Mouse (Mus musculus): ENCODE data around the gene Pak1.

Gene Pak1

DNA sequence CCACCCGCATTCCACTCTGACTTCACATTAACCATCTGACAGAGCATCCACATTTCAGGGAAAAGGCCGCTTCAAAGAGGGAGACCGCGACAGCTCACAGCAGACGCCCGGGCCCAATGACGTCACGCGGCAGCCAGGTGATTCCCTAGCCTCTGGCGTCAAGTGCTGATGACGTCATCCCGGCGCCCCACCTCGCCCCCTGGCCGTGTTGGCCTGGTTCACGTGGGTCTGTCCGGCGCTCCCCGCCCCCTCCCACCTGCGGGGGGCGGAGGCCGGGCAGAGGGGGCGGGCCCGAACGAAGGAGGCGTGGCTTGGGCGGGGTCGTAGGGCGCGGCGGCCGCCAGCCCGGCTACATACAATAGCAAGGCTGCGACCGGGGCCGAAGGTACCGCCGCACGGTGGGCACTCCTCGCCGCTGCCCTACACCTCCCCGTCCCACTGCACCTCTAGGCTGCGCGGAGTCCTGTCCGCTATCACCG, at the start of gene Pak1:
TSS of gene Pak1 (plus strand) at position 352 of the 479 bp plus-strand sequence.
- DNase-seq (ENCODE audit: low spot score in 2 of 2), result peak; percentile 55 to 71

DNA sequence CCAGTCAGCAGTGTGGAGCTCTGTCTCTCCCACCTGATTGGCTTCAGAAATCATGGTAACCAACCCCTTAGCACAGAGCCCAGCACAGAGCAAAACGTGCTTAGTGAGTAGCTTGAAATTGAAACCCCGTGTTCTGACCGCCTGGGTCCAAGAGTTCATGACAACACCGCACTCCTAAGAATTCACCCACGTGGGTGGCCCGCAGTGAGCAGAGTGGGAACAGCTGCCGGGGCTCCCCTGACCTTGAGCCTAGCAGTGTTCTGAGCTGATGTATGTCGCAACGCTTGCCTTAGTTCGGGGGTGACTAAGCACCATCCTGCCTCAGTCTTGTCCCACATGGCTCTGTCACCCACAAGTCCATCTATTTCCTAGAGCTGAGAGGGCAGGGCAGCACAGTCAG, 47.4 kb upstream of the Pak1 start:
- no peak for DNase-seq (ENCODE audit: low spot score in 2 of 2)

GRCm38 (mm10) chr7:97741756-97742291, 46.5 kb upstream of the Pak1 start:
- no peak for DNase-seq (ENCODE audit: low spot score in 2 of 2)

DNA sequence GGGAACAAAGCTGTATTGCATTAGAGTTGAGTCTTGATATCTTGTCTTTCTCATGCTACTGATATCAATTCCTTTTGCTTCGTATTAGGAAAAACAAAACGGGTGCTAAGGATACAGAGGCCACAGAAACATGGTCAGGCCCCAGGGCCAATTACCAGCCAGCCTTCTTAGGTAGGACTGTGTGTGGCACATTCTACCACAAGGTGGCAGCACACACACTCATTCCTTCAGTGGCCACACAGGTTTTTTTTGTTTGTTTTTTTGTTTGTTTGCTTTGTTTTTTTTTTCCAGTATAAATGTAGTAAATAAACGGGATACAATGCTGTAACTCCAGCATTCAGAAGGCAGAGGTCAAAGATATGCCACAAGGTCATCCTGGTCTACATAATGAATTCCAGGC, 43.0 kb upstream of the Pak1 start:
- peak; percentile 55 to 60 for DNase-seq (ENCODE audit: low spot score in 2 of 2)

DNA sequence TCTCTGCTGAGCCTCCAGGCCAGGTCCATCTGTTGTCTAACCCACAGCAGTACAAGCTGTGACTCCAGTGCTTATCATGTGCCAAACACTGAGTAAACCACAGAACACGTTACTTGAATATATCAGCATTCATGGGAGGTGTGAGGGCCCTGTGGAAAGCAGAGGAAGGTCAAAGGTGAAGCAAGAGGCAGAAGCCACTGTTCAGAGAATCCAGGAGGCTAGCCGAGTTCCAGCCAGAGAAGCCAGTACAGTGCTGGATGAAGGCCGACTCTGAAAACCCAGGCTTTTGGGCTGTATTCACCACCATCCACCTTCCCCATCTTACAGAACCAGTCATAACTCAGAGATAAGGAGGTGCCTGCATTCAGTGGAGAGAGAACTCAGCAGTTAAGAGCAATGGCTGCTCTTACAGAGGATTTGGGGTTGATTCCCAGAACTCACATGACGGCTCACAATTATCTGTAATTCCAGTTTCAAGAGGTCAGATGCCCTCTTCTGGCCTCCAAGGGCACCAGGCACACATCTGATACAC, 41.1 kb upstream of the Pak1 start:
- DNase-seq (ENCODE audit: low spot score in 2 of 2), result no peak

DNA sequence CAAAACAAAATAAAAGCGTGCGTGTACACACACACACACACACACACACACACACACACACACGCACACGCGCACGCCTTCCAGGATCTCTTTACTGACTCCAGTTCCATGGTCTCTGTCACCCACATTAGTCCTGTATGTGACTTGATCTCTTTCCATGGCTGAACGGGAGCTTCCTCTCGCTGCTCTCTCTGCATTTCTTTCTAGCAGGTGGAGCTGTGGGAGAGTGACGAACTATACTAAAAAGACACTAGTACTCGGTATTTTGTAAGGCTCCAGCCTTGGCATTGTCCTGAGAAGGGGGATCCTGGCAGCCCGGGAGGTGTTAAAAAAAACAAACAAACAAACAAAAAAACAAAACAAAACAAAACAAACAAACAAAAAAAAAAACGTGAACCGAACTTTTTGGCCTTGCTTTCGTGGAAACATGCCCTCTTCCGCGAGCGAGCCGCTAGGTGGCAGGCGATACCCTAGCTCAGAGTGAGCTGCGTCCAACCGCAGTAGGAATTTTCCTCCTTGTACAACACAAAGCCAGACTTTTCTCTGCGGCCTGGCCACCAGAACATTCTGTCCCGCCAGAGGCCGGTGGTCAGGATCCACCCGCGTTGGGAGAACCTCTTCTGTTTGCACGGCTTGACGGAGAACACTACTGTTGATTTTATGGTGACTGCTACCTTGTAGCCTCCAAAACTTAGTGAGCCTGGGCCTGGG, 40.4 kb upstream of the Pak1 start:
- DNase-seq (ENCODE audit: low spot score in 2 of 2), result peak; percentile 68 to 75

- no peak for DNase-seq (ENCODE audit: low spot score in 2 of 2)
Observed at GRCm38 (mm10) chr7:97748527-97749206, 39.7 kb upstream of the Pak1 start.

- DNase-seq (ENCODE audit: low spot score in 2 of 2), result no peak
Observed at GRCm38 (mm10) chr7:97749207-97750190, 38.8 kb upstream of the Pak1 start.

DNA sequence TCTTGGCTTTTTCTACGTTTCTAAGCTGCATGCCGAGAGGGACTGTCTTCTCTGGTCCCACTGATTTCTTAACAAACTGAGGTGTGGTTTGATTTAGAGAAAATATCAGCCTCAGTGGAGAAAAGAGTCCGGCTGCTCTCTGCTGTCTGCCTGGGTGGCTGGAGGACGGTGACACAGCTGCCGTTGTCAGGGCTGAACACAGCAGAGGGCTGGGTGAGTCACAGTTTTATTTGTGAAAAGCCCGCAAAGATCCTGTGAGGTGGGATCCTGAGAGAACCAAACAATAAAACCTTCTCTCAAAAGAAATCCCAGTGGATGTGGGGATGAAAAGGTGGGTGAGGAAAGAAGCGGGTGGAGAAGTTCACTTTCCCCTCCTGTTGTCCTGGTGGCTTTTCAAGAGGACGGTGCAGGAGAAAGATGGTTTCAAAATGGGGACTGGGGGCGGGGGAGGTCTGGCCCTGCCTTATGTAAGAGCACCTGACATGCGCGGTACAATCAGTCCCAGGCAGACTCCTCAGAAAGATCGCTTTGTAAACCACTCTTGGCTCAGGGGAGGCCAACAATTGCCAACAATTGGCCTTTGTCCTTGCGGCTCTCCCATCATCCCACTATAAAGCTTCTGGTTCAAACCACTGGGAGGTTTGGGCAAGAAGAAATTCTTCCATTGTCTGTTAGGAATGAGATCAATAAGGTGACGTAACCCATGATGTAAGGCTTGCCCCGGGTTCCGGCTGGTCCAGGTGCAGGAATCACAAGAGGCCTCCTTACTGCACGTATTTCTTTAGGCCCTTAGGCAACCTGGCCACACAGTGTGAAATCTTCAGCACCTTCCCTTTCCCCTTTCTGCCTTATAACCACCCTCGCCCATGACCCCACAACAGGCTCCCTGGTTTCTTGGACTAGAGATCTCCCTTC, 31.1 kb upstream of the Pak1 start:
- DNase-seq (ENCODE audit: low spot score in 2 of 2), result no peak

DNA sequence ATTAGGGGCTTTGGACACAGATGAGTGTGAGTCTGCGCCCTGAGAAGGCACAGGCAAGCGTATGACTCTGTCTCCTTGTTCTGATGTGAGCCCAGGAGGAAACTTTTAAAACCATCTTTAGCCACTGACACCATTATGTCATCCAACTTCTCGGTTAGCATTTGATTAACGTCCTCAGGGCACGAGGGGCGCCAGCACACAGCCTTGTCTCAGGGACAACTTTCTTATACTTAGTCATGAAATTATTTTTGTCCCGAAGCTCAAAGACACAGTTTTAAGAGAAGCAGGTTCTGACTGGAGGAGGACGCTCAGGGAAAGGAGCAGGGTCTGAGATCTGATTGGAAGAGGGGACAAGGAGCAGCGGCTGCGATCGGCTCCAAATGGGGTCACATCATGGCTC, 23.8 kb upstream of the Pak1 start:
- DNase-seq (ENCODE audit: low spot score in 2 of 2), result no peak

DNA sequence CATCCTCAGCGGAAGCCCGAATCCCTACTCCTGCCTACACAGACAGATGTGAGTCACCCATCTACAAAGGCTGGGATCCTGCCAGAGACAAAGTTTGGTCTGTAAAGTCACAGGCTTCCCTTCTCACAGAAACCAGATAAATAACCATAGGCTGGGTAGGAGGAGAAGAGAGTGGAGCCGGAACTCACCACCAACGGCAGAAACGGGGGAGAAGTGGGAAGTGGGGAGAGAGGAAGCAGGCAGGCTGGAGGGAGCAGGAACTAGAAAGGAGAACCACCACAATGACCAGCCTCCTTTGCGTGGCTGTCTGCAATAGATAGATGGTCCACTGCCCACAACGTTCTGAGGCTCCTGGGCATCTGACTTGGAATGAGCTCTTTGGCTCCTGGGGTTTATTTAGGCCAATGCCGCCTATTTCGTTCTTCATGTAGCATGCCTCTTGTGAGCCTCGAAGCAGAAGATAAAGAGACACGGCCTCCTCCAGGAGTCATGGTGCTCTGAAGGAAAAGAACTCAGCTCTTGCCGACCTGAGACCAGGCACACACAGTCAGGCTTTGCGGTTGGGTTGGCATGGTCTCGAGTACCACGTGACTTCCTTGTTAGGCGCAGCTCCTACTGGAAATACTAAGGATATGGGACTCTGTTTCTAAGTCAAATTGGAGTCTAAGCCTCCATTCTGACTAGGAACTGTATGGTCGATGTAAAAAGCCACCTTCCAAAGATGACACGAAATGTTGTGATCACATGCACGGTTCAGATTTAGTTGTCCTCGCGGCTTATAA, 23.0 kb upstream of the Pak1 start:
- DNase-seq (ENCODE audit: low spot score in 2 of 2), result peak in 1 of 2 experiments; percentile 41

DNA sequence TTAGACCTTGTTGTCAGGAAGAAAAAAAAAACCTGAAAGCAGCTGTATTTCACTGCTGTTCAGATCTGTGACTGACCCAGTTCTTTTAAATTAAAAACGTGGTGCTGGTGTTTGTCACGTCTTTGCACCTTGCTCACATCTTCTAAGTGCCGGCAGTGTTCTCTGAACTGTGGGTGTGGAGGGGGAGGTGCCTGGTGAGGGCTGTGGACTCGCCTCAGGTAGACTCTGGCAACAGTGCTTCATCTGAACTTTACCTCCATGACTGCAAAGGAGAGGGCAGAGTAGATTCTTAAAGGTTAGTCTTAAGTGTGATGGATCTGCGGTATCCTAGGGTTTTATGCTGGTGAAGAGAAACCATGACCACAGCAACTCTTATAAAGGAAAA, 22.4 kb upstream of the Pak1 start:
- no peak for DNase-seq (ENCODE audit: low spot score in 2 of 2)

GRCm38 (mm10) chr7:97766406-97767166, 21.8 kb upstream of the Pak1 start:
- no peak for DNase-seq (ENCODE audit: low spot score in 2 of 2)

GRCm38 (mm10) chr7:97767841-97768240, 20.5 kb upstream of the Pak1 start:
- no peak for DNase-seq (ENCODE audit: low spot score in 2 of 2)

DNA sequence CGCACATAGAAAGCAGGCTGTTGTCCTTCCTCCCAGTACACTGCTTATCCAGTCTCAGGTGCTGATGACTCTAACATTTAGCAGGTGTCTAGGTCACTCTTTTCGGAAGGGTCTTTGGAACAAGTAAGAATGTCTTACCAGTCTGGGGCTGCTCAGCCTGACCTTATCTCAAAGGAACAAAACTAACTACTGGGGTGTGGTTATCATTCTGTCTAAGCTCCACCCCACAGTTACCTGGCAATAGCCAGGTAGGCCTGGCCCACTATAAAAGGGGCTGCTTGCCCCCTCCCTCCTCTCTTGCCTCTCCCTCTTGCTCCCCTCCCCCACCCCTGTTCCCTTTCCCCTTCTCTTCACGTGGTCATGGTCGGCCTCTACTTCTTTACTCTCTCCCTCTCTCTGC, 19.3 kb upstream of the Pak1 start:
- no peak for DNase-seq (ENCODE audit: low spot score in 2 of 2)

DNA sequence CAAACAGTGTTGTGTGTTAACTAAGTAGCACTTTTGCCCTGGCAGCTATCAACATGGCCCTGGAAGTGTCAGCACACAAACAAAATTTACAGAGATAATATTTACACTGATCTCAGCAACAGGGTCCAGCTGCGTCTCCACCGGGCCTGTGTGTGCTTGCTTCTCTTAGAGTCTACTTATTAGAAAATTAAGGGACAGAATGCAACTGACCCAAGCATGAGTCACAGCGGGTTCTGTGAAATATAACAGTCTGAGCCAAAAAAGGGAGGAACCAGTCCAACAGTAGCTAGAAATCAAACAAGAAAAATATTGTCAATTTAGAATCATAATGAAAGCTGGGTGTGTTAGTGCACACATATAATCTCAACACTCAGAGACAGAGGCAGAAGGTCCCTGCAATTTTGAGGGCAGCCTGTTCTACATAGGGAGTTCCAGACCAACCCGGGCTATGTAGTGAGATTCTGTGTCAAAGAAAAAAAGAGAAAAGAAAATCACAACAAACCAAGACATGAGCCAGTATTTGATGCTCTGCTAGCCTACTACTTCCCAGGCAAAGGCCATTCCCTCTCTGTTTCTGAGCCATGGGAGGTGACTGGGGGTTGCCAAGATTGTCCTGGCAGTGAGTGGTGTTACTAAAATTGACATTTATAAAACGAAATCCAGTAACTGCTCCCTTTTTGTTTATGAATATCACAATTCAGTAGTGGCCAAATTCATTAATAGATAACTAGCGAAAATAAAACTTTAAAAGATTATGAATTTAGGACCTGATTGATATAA, 17.3 kb upstream of the Pak1 start:
- no peak for DNase-seq (ENCODE audit: low spot score in 2 of 2)

GRCm38 (mm10) chr7:97775380-97775779, 13.0 kb upstream of the Pak1 start:
- DNase-seq (ENCODE audit: low spot score in 2 of 2), result no peak

DNA sequence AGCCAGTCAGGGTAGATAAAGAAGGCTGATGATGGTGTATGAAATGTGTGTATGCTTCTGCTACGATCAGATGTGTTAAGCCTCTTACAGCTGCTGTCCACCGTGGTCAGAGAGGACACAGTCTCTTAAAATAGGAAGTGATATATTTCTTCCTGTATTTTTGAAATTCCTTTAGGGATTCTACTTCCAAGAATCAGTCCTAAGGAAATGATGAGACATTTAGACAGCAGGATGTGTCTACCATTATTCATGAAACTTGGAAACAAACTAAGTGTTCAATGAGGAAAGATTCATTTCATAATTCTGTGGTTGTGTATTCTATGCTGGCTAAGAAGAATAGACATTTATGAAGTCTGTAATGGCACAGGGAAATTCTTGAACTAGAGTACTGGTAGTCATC, 12.4 kb upstream of the Pak1 start:
- no peak for DNase-seq (ENCODE audit: low spot score in 2 of 2)

All from frontal cortex, postnatal 25 days (tissue).